Mouse (Mus musculus) embryo, embryonic 10.5 days (tissue): ENCODE measurements at regions not wholly inside any gene's neighbourhood (a gene's known extent, or its start where the extent isn't known, plus 50 kb on each side); places are given as distances from the start of the nearest gene placed in this dataset.

Experiments
- DNase-seq: peaks from one replicate; pipeline ENCODE4 v3.0.0-alpha.2; 2015; ENCODE audit warnings: low spot score

DNA sequence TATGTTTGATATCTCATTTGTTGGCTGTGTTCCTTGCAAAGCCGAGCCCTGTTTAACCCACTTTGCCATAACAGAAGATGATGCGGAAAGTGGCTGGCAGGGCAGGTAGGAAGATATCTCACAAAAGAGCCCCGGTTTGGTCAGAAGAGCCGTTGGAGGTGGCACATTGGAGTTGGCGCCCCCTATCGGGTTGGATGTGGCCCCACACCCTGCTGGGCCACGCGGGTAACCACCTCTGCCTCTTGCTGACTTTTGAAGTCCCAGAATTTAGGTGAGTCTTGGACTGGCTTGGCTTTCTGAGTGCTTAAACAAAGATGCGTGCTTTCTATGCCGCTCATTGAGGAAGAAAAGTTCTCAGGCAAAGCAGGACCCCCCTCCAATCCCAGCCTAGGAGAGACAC lies 56.1 kb downstream of the Gm4791 start:
- no peak for DNase-seq

DNA sequence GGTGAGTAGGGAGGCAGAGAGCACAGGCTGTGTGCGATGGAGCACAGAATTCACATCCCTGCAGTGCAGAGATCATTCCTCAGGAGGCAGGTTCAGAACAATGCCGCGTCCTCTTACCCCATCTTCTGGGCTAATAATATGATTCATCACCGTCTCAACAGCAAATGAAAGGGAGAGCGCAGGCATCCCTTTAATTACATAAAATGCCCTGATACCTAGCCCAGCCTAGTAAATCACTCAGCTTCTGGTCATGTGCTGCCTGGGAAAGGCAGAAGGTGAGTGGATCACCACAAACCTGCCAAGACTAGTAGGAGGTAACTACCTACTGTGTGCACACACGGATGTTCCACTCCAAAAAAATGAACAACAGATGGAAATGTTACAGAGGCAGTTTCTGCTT lies 57.0 kb downstream of the Gm4791 start:
- DNase-seq = no peak

DNA sequence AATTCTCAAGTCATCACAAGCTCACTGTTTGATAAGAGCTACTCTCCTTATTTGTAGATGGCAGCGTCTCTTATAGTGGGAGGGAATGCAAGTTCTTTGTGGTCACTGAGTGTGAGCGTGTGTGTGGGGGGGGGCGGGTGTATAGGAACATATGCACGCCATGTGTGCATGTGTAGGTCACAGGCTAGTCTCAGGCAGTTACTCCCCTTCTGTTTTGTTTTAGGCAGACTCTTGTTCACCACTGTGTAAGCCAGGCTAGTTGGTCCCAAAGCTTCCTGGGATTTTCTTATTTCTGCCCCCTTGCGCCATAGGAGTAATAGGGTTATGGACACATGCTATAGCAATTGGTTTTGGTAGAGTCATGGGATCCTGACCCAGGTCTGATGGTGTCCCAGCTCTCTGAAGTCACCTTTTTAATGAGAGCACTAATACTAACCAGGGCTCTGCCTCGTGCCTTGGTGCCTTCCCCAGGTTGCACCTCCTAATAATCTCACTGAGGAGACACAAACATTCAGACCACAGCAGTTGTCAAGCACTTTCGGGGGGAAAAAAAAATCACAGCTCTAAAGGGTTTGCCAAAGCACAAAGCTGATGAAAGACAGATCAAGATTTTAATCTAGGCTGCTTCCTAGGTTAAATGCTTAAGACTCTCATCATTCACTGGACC lies 60.9 kb downstream of the Gm4791 start:
- peak; percentile 19 for DNase-seq

DNA sequence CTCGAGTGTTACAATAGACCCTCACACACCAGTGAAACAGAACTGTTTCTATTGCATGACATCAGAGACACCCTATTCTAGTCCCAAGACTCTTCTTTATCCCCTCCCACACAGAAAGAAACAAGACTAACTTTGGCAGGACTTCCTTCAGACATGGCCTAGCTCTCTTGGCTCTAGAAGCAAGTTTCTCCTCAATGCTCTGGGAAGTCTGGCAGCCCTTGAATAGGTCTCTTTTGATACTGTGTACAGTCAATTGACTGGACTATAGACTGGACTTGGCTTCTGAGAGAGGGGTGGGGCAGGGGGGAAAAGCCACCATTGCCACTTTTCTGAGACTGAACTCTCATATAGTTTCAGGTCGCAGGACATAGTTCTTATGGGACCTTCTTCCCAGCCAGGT lies 62.2 kb downstream of the Gm4791 start:
- DNase-seq = no peak

DNA sequence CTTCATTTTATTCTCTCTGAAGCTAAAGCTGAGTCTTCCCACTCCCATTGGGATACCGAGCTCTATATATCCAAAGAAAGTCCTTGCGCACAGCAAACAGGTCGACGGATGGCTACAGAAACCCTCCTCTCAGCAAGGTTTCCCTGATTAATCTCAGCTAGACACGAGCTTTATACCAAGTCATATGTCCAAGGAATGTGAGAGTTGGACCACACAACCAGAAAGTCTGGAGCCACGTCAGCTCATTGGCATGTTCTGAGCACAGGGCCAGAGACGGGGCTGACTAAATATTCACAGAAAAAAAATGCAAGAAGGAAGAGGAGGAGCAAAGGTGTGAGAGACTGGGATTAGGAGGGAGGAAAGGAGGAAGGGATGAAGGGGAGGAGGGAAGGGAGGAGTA lies 64.0 kb downstream of the Gm4791 start:
- no peak for DNase-seq

DNA sequence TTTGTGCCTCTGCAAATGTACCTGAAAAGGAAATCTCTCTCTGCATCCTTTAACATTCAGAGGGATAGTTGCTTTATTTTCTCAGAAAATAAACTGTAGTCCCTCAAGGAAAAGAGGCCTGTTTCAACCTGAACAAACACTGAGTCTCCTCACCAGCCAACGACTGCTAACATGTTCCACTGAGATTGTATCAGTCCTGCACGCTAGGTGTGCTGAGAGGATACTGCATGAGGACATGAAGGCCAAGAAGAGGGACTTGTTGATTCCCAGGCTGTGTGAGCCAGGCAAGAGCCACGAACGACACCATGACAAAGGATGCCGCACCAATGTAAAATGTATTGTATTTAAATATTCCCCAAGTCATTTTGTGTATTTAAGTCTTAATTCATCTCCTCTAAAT lies 65.2 kb downstream of the Gm4791 start:
- no peak for DNase-seq

DNA sequence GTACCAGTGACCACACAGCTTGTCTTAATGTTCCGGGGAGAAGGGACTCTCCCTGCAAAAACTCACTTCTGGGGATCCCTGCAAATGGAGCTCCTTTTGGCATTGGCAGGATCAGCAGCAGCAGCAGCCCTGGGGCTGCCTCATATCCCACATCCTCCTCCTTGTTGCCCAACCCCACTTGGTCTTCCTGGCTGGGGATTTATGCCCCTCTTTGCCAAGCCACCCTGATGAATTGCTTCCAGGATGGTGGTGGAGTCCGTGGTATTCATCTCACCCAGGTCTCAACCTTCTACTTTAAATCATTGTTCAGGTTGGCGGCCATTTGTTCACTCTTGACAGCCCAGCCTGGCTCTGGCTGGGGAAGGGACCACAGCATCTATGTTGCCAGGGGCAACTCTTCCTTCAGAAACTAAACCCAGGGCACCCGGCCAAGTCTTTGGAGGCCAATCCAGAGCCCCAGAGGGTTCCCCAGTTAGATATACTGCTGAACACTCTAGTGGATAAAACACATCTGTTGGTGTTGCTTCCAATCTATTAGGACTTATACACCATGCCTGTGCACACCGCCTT lies 66.0 kb downstream of the Gm4791 start:
- DNase-seq = no peak

DNA sequence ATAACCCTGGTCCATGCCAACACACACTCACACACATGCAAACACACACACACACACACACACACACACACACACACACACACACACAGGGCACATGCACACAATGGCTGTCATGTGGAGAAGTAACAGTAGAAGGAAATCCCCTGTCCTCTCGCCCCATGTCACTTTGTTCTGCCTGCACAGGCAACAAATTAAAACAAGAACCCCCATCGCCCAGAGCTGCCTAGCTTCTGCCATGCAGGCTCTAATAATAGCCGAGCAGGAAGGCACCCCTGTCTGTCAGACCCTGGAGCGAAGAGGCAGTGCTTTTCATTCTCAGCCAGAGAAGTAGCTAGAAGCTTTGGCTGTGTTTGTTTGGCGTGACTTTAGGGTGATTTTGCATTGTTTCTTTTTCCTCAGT lies 70.9 kb downstream of the Gm4791 start:
- peak; percentile 27 for DNase-seq

DNA sequence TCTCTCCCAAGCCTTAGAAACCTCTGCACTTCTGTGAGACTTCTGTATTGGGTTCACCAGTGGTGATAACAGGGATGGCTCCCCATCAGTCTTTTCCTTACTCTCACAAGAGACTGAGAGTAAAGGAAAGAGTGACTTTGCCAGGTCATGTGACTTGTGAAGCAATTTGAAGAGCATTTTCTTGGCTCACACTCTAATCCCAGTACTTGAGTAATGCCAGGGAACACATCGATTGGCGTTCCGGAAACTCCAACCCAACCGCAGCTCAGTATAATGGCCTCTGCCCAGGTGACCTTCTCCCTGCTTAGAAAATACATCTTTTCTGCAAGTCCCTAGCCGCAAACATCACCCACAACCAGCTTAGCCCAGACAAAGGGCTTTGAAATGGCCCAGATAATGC lies 72.4 kb downstream of the Gm4791 start:
- DNase-seq = no peak

DNA sequence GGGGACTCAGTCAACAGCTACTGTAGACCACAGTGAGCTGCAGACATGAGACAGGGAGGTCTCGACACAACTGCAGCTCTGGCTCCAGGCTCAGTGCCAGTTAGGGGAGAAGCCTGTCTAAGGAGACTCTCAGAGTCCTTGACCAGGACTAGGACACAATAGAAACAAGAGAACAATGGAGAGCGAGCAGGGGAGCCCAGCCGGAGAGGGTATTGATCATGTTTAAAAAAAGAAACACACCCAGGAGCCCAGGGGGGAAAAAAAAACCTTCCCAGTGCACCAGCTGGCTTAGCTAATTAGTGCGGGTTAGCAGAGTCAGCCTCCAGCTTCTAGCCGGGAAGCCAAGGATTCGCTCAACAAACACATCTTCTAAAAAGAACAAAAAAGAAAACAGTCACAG lies 78.4 kb downstream of the Gm4791 start:
- DNase-seq = peak; percentile 32

DNA sequence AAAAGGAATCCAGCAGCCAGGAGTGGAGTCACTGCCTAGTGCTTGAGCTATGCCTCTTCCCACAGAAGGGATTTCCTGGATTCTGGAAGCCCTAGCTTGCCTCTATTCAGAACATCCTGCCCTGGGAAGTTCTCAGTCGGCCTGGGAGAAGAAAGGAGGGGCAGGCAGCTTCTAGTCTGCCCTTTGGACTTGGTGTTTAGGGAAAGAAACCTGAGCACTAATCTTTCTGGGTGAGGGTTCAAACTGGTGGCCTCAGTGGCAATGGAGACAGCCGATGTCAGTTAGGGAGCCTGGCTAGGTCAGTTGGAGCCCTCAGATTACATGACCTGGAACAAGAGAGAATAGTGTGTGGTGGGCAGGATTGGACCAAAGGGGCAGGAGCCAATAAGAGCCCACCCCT lies 78.9 kb downstream of the Gm4791 start:
- DNase-seq = peak; percentile 23

DNA sequence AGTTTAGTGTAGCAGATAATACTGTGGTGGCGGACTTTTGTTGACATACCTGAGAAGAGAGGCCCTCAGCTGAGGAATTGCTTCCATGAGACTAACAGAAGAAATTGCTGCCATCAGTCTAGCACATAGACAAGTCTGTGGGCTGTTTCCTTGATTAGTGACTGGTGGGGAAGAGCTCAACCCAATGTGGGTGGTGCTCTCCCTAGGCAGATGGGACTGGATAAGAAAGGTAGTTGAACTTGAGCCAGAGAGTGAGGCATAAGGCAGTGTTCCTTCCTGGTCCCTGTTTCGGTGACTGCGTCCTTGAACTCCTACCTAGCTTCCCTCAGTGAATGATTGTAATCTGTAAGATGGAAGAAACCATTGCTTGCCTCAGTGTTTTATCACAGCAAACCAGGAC lies 79.4 kb downstream of the Gm4791 start:
- no peak for DNase-seq

DNA sequence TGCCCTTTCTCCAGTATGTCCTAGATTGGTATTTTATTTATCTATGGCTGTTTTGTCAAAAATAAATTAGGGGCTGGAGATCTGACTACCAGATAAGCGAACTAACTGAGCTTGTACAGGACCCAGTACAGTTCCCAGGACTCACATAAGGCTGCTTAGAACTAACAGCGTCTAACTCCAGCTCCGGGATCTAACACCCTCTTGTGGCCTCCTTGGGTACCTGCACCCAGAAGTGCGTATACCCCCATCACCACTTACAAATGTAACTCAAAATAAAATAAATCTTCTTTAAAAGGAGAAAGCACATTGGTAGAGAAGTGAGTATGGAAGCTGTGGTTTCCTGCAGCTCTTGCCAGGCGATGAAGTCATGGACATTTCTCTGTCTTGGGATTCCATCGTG lies 82.9 kb downstream of the Gm4791 start:
- no peak for DNase-seq

DNA sequence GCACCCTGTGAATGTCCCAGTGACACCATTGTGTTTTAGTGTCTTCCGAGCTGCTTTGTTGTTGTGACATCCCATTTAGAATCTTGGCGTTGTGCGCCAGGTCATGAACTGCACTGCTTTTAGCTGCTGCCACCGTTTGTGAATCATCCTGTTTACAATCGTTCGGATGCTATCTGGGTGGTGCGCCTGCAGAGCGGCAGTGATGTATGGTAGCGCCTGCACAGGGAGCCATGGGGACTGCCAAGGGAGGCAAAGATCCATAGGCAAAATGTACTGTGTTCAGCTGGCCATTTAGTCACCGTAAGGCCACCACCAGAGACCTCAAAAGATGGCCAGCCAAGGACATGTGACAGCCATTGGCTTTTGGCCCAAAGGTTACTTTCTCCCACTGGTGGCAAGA lies 93.3 kb downstream of the Gm4791 start:
- DNase-seq = no peak

DNA sequence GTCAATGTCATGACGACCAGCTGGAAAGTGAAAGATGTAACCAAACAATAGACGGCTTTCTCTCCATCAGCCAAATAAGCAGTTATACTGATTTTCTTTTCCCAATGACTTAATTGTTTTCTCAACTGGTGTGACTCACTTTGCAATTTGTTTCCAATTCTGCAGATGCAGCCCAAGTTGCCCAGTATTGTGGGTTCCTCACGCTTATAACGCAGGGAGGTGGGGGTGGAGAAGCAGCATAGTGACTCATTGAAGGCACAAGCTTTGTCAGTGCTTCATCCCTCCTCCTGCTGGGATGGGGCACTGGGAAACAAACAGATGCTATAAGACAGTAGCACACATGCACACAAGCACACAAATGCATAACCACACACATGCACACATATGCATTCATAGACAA lies 97.1 kb downstream of the Gm4791 start:
- DNase-seq = no peak

DNA sequence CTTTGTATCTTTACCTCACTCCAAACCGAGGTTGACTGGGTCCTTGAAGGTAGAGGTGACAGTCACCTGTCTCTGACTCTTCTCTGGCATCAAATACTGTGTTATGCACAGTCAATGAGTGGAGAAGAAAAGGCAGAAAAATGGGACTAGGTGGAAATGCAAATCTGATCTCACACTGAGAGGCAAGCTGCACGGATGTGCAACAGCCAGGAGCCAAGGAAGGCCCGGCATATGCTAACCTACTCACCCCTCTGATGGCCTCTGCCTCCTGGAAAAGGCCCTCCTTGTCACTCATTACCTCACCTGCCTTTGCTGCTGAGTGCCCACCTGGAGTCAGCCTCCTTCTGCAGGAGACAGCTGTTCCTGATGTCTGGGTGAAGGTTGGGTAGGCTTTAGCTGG lies 104.8 kb downstream of the Gm4791 start:
- no peak for DNase-seq

DNA sequence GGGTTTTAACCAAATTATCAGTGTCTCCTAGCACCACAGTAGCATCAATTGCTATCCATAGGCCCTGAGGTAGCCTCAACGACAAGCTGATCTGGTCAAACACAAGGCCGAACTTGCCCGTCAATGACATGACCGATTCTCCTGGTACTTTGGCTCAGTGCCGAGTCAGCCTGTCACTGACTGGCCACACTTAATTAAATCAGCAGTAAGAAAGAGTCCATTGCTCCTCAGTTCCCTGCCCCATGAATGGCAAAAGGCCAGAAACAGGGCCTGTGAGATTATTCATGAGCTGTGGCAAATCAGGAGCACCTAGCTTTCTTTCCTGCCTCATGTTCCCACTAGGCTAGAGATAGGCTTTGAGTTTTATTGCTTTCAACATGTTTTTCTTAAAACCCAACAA lies 105.4 kb downstream of the Gm4791 start:
- no peak for DNase-seq

DNA sequence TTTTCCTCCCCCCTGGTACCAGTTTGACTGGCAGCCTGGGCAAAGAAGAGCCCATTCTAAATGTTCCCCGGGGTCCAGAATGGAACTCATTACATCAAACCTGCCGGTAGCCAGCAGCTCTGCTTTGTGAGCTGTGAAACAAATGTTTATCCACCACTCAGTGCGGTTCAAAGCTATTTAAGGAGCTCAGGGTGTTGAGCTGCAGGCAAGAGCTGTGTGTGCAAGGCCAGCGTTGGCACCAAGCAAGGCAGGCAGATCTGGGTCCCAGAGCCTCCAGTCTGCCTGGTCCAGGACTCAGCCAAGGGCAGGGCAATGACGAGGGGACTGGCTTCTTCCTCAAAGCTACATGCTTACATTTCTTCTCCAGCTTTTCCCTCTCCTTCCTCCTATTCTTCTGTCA lies 109.6 kb downstream of the Gm4791 start:
- DNase-seq = no peak

DNA sequence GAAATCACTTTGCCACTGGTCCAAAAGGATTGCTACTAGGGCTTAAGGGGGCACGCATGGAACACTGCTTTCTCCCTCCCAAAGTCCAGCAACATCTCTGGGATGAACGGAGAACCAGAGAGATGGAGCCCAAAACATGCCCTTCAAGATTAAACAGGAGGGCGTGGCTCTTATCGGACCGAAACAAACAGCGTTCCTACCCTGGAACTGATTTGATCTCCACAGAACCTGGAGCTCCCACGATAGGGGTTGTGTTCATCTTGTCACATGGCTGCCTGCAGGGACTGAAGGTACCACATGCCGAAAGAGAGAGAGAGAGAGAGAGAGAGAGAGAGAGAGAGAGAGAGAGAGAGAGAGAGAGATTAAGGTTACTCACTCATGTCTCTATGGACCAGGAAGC lies 120.7 kb downstream of the Gm4791 start:
- no peak for DNase-seq

DNA sequence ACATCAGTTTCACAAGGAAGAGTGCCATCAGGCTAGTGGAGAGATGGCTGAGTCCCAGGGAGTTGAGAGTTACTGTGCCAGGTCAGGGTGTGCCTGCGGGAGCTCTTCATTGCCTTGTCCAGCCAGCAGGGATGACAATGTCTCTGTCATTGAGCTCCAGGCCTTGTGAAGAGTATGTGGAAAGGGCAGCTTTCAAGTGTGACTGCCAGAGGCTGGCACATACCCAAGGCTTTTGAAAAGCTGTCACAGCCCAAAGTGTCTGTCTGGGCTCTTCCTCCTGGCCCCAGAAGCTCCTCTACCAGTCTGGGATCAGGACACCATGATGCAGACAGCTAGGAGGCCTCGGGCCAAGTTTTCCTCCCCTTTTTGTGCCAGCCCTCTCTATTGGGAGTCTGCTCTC lies 124.6 kb downstream of the Gm4791 start:
- DNase-seq = no peak

DNA sequence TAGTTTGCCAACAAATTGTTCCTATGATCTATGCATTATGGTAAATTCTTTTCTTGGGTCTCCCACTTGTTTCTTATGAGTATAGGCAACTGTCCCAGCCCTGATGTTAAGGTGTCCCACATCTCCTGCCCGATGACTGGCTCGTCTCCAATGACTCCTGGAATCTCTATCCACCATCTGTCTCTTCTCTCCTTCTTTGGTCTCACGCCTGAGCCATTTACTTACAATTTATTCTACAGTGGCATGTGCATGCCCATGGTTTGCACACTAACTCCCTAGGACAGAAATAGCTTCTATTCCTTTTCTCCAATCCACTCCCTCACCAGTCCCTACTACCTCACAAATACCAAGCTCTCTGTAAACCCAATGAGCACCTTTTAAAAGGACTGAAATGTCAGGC lies 127.0 kb downstream of the Gm4791 start:
- DNase-seq = no peak

DNA sequence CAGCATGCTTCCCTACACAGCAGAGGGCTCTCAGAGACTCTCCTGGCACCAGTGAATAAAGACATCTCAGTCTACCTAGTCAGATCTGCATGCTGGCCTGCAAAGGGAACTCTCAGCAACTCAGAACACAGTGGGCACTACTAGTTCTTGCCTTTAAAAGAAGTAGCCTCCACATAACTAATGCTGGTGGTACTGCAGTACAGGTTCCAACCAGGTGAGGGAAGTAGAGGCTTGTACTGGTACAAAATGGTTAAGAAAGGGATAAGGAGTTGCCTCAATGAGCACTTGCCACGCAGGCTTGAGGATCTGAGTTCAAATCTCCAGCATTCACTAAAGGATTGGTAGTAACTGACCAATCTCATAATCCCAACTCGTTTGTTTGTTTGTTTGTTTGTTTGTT lies 127.7 kb downstream of the Gm4791 start:
- peak; percentile 51 for DNase-seq

DNA sequence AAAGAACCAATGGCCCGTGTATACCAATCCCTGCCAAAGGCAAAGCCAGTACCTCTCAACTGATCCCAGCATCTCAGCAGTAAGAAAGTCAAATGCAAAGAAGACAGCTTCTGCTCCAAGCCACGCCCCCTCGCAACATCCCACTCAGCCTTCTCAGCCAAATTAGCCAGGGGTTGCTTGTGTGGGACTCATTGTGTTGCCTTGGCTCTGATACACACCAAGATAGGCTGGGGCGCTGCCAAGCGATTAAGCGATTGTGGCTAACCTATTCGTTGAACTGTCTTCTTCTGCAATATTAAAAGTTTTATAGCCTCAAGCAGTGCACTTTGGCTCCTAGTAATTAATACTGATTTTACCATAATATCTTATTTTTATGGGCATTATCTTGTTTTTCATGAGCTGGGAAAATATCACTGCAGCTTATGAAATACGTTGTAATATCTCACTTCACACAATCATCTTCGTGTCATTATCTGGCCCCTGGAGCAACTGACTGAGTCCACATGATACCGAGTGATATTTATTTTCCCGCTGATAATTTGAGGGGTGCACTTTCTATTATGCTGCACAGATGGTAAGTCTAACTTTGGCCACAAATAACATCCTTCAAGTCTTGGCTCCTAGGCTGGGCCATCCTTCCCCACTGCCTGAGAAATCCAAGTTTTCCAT lies 129.3 kb downstream of the Gm4791 start:
- no peak for DNase-seq

DNA sequence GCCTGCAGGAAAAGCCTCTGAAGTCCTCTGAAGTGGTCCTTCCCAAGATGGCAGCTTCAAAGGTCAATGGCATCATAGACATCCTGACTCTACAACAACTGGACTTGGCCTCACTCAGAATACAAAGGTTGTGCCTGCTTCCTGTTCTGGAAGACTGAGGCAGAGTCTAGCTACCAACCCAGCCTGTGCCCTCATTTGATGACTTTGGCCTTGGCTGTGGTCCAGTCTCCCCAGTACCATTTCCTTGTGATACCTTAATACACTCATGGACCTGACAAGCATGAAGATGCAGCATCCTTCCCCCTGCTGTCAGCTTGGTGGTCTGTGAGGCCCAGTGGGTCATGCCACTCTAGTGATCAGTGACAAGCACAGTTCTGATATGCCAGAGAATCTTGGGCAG lies 130.6 kb downstream of the Gm4791 start:
- no peak for DNase-seq
